Mouse (Mus musculus): ENCODE data around the gene Muc13. TPM values are rescaled to one million over a fixed set of nuclear protein-coding genes. Genes with fewer than 3 reads are reported as not detected.

Gene Muc13
- polyA plus RNA-seq, 2 experiments from 2014 or later, result 0.41 to 1.3 TPM

- ATAC-seq, result no peak
Observed at GRCm38 (mm10) chr16:33828496-33828895, 34.7 kb downstream of the Muc13 start.

- ATAC-seq, result no peak
Observed at GRCm38 (mm10) chr16:33829301-33829831, 35.5 kb downstream of the Muc13 start, which contains the start of gene Itgb5. Gene Itgb5, plus strand, starts transcription at chr16:33829665.

- peak; percentile 41 for ATAC-seq
Observed at GRCm38 (mm10) chr16:33829842-33830511, 36.1 kb downstream of the Muc13 start.

GRCm38 (mm10) chr16:33830512-33831105, 36.8 kb downstream of the Muc13 start:
- no peak for ATAC-seq

GRCm38 (mm10) chr16:33832057-33832456, 38.2 kb downstream of the Muc13 start:
- no peak for ATAC-seq

- peak; percentile 68 for ATAC-seq
Observed at GRCm38 (mm10) chr16:33832728-33833428, 39.0 kb downstream of the Muc13 start.

GRCm38 (mm10) chr16:33833429-33833753, 39.6 kb downstream of the Muc13 start:
- ATAC-seq, result no peak

- no peak for ATAC-seq
Observed at GRCm38 (mm10) chr16:33833781-33834482, 40.1 kb downstream of the Muc13 start.

GRCm38 (mm10) chr16:33836676-33837075, 42.8 kb downstream of the Muc13 start:
- no peak for ATAC-seq

- no peak for ATAC-seq
Observed at GRCm38 (mm10) chr16:33837191-33837590, 43.4 kb downstream of the Muc13 start.

GRCm38 (mm10) chr16:33840616-33841015, 46.8 kb downstream of the Muc13 start:
- ATAC-seq, result no peak

GRCm38 (mm10) chr16:33842081-33842880, 48.4 kb downstream of the Muc13 start:
- no peak for ATAC-seq

GRCm38 (mm10) chr16:33844150-33844611, 50.3 kb downstream of the Muc13 start:
- no peak for ATAC-seq

- ATAC-seq, result no peak
Observed at GRCm38 (mm10) chr16:33844866-33845265, 51.0 kb downstream of the Muc13 start.

GRCm38 (mm10) chr16:33853271-33853670, 59.4 kb downstream of the Muc13 start:
- no peak for ATAC-seq

GRCm38 (mm10) chr16:33858766-33859165, 64.9 kb downstream of the Muc13 start:
- no peak for ATAC-seq

GRCm38 (mm10) chr16:33859380-33859779, 65.5 kb downstream of the Muc13 start:
- no peak for ATAC-seq

- ATAC-seq, result no peak
Observed at GRCm38 (mm10) chr16:33859988-33860700, 66.3 kb downstream of the Muc13 start.

GRCm38 (mm10) chr16:33862406-33862805, 68.6 kb downstream of the Muc13 start:
- ATAC-seq, result no peak

- ATAC-seq, result no peak
Observed at GRCm38 (mm10) chr16:33863208-33863751, 69.4 kb downstream of the Muc13 start.
